Mouse (Mus musculus) bone marrow, adult 2 months (tissue): ENCODE measurements at regions not wholly inside any gene's neighbourhood (a gene's known extent, or its start where the extent isn't known, plus 50 kb on each side); places are given as distances from the start of the nearest gene placed in this dataset.

Source experiments
- CTCF ChIP-seq: fragments of 200-500 bp; IDR thresholded peaks from 2 replicates; pipeline ENCODE4 v1.5.1; 2011; ENCODE audit warnings: low read length, control low read depth; ENCODE audit not compliant: control insufficient read depth, insufficient read depth
- POLR2A ChIP-seq: fragments of 200-500 bp; IDR thresholded peaks from 2 replicates; pipeline ENCODE4 v1.6.1; 2011; ENCODE audit warnings: low read depth, mild to moderate bottlenecking, control low read depth, low read length, borderline replicate concordance; ENCODE audit not compliant: control insufficient read depth

- TF ChIP-seq CTCF (no peak), POLR2A (no peak)
Observed at GRCm38 (mm10) chr15:97504325-97504724, 201.3 kb downstream of the Rpap3 start.
